Mouse (Mus musculus) myocyte (in vitro differentiated cells): ENCODE measurements around the gene Lat. TPM values are rescaled to one million over a fixed set of nuclear protein-coding genes. Genes with fewer than 3 reads are reported as not detected.

ENCODE experiments used
- H3K27me3 ChIP-seq: one replicate; pipeline ENCODE4 v1.6.1; 2011; ENCODE audit not compliant: control insufficient read depth, insufficient read depth, insufficient read length
- H3K36me3 ChIP-seq: one replicate; pipeline ENCODE4 v1.6.1; 2011; ENCODE audit not compliant: control insufficient read depth, insufficient read depth
- H3K4me2 ChIP-seq: one replicate; pipeline ENCODE4 v1.6.1; 2011; ENCODE audit warnings: low read depth, control low read depth
- H3K4me3 ChIP-seq: one replicate; pipeline ENCODE4 v1.5.1; 2011; ENCODE audit warnings: mild to moderate bottlenecking, control low read depth, moderate library complexity
- H3K79me2 ChIP-seq: one replicate; pipeline ENCODE4 v1.6.1; 2011; ENCODE audit not compliant: control insufficient read depth, insufficient read depth
- H3ac ChIP-seq: one replicate; pipeline ENCODE4 v1.6.1; 2011; ENCODE audit not compliant: control insufficient read depth, insufficient read length
- CEBPB ChIP-seq: IDR thresholded peaks from 2 replicates; pipeline ENCODE4 v1.6.1; 2011; ENCODE audit warnings: mild to moderate bottlenecking, moderate library complexity; ENCODE audit not compliant: poor library complexity, insufficient read depth, severe bottlenecking
- E2F4 ChIP-seq: IDR thresholded peaks from one replicate; pipeline ENCODE4 v1.6.1; 2011; ENCODE audit warnings: mild to moderate bottlenecking, control low read depth, moderate library complexity; ENCODE audit not compliant: insufficient read depth
- MAX ChIP-seq: IDR thresholded peaks from one replicate; pipeline ENCODE4 v1.6.1; 2011; ENCODE audit warnings: low read depth, mild to moderate bottlenecking, control low read depth
- MYOD1 ChIP-seq, 3 experiments: IDR thresholded peaks; one replicate each; pipeline ENCODE4 v1.6.1; 2011; ENCODE audit warnings: control low read depth in 2 of 3, low read depth in 2 of 3, mild to moderate bottlenecking in 2 of 3, moderate library complexity in 1 of 3; ENCODE audit not compliant: insufficient read length in 2 of 3, control insufficient read depth in 1 of 3
- MYOG ChIP-seq, 3 experiments: IDR thresholded peaks; one replicate each; pipeline ENCODE4 v1.6.1; 2011; ENCODE audit warnings: control low read depth in 2 of 3, low read depth in 2 of 3, mild to moderate bottlenecking in 2 of 3; ENCODE audit not compliant: insufficient read length in 2 of 3, control insufficient read depth in 1 of 3, insufficient read depth in 1 of 3
- POLR2A ChIP-seq: IDR thresholded peaks from one replicate; pipeline ENCODE4 v1.6.1; 2011; ENCODE audit warnings: low read depth, mild to moderate bottlenecking, control low read depth, moderate library complexity; ENCODE audit not compliant: insufficient read length
- POLR2AphosphoS2 ChIP-seq: IDR thresholded peaks from one replicate; pipeline ENCODE4 v1.6.1; 2011; ENCODE audit warnings: low read depth, control low read depth; ENCODE audit not compliant: insufficient read length
- REST ChIP-seq: IDR thresholded peaks from one replicate; pipeline ENCODE4 v1.6.1; 2011; ENCODE audit warnings: mild to moderate bottlenecking, control low read depth, moderate library complexity; ENCODE audit not compliant: insufficient read depth, insufficient read length
- SRF ChIP-seq: IDR thresholded peaks from one replicate; pipeline ENCODE4 v1.6.1; 2011; ENCODE audit warnings: low read depth; ENCODE audit not compliant: control insufficient read depth, insufficient read length
- TCF12 ChIP-seq: IDR thresholded peaks from one replicate; pipeline ENCODE4 v1.6.1; 2011; ENCODE audit warnings: mild to moderate bottlenecking, control low read depth; ENCODE audit not compliant: poor library complexity, insufficient read depth, severe bottlenecking
- TCF3 ChIP-seq: IDR thresholded peaks from one replicate; pipeline ENCODE4 v1.6.1; 2011; ENCODE audit warnings: low read depth, control low read depth; ENCODE audit not compliant: insufficient read length
- USF1 ChIP-seq: IDR thresholded peaks from one replicate; pipeline ENCODE4 v1.6.1; 2011; ENCODE audit warnings: low read depth, mild to moderate bottlenecking, control low read depth, moderate library complexity
- polyA plus RNA-seq: library from polyadenylated mRNA; unstranded; fragments of >200 nt; fragmentation: generic; extraction: Trizol; gene quantifications from one replicate; pipeline ENCODE4 v1.2.1, GENCODE M21; 2012; ENCODE audit warnings: missing spikeins

The Lat gene
- polyA plus RNA-seq, 1 experiment: 0.17 TPM

DNA sequence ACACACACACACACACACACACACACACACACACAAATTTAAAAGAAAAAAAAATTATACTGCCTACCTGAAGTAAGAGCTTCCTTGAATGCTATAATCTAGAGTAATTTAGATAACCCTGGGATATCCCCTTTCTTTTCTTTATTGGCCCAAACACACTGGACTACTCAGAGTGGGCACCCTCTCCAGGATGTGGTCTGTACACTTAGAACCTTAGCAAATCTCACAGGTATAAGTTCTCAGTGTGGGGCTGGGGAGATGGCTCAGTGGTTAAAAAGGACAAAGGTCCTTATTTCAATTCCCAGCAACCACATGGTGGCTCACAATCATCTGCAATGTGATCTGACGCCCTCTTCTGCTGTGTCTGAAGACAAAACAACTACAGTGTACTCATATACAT lies 22.3 kb downstream of the Lat start:
- peaks cover 40% of the 10 kb centered on the region for H3K27me3 ChIP-seq
- H3K36me3 ChIP-seq: no peaks in the 10 kb centered on the region
- no peak overlapping the region for H3K4me3 ChIP-seq
- no peak overlapping the region for H3K4me2 ChIP-seq
- H3ac ChIP-seq: no peak overlapping the region
- TF ChIP-seq TCF3 (no peak), SRF (no peak), POLR2A (no peak)
- H3K79me2 ChIP-seq: no peaks in the 10 kb centered on the region

GRCm38 (mm10) chr7:126345969-126346368 lies 23.4 kb downstream of the Lat start:
- H3K27me3 ChIP-seq: peaks cover 32% of the 10 kb centered on the region

GRCm38 (mm10) chr7:126345557-126345956 lies 23.8 kb downstream of the Lat start:
- Histone ChIP-seq H3ac (no peak overlapping the region), H3K4me3 (no peak overlapping the region), H3K79me2 (no peaks in the 10 kb centered on the region), H3K4me2 (no peak overlapping the region), H3K27me3 (peaks cover 32% of the 10 kb centered on the region), H3K36me3 (no peaks in the 10 kb centered on the region)
- TF ChIP-seq USF1 (no peak), REST (no peak), CEBPB (no peak), E2F4 (no peak), POLR2AphosphoS2 (no peak), POLR2A (no peak), MAX (no peak), TCF3 (no peak), MYOD1 (IDR thresholded peaks at IDR 0.05; ENCODE audit: control insufficient read depth in 1 of 3, insufficient read length in 2 of 3, low read depth in 2 of 3) (no peak), SRF (no peak), MYOG (IDR thresholded peaks at IDR 0.05; ENCODE audit: control insufficient read depth in 1 of 3, insufficient read depth in 1 of 3, insufficient read length in 2 of 3, low read depth in 2 of 3) (no peak), TCF12 (no peak)

More at GRCm38 (mm10) chr7:126345969-126346368, 23.4 kb downstream of the Lat start:
- TF ChIP-seq USF1: no peak
- no peak overlapping the region for H3ac ChIP-seq
- H3K4me2 ChIP-seq: no peak overlapping the region
- no peaks in the 10 kb centered on the region for H3K36me3 ChIP-seq
- H3K79me2 ChIP-seq: no peaks in the 10 kb centered on the region
- H3K4me3 ChIP-seq: no peak overlapping the region

DNA sequence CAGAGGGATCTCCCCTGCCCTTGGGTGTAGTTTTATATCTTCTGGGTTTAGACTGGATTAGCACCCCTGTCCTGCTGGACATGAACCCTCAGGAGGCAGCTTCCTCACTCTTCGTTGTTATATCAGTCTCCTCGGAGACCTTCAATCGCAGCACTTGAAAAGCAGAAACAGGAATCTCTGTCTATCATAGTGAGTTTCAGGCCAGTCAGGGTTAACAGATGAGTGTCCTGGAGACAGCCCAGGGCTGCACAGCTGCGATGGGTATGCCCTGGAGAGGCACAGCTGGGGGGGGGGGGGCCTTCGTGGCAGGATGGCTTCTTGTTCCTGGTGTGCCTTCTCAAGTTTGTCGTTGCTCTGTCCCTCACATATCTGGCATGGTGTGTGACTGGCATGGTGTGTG lies 28.5 kb downstream of the Lat start:
- H3K27me3 ChIP-seq: peaks cover 46% of the 10 kb centered on the region
- H3K36me3 ChIP-seq: no peaks in the 10 kb centered on the region
- no peak overlapping the region for H3K4me3 ChIP-seq
- TF ChIP-seq TCF3 (no peak), CEBPB (no peak), MYOD1 (IDR thresholded peaks at IDR 0.05; ENCODE audit: control insufficient read depth in 1 of 3, insufficient read length in 2 of 3, low read depth in 2 of 3) (no peak), POLR2A (no peak), MYOG (IDR thresholded peaks at IDR 0.05; ENCODE audit: control insufficient read depth in 1 of 3, insufficient read depth in 1 of 3, insufficient read length in 2 of 3, low read depth in 2 of 3) (no peak), SRF (no peak), MAX (no peak), REST (no peak), E2F4 (no peak), POLR2AphosphoS2 (no peak), TCF12 (no peak), USF1 (no peak)
- no peak overlapping the region for H3K4me2 ChIP-seq
- no peaks in the 10 kb centered on the region for H3K79me2 ChIP-seq
- no peak overlapping the region for H3ac ChIP-seq

- Histone ChIP-seq H3K4me2 (no peak overlapping the region), H3K27me3 (peaks cover 49% of the 10 kb centered on the region), H3K4me3 (no peak overlapping the region), H3K79me2 (no peaks in the 10 kb centered on the region), H3ac (no peak overlapping the region), H3K36me3 (no peaks in the 10 kb centered on the region)
- TF ChIP-seq MYOG (IDR thresholded peaks at IDR 0.05; ENCODE audit: control insufficient read depth in 1 of 3, insufficient read depth in 1 of 3, insufficient read length in 2 of 3, low read depth in 2 of 3) (no peak), MAX (no peak), POLR2AphosphoS2 (no peak), E2F4 (no peak), POLR2A (no peak), CEBPB (no peak), MYOD1 (IDR thresholded peaks at IDR 0.05; ENCODE audit: control insufficient read depth in 1 of 3, insufficient read length in 2 of 3, low read depth in 2 of 3) (no peak), USF1 (no peak), REST (no peak), TCF12 (no peak), TCF3 (no peak), SRF (no peak)
Measured at GRCm38 (mm10) chr7:126340206-126340618, 29.2 kb downstream of the Lat start.
